Mouse (Mus musculus) liver, embryonic 13.5 days (tissue): Measurements from ENCODE around the gene Htr5b. TPM values are rescaled to one million over a fixed set of nuclear protein-coding genes. Genes with fewer than 3 reads are reported as not detected.

Experiments used
- ATAC-seq: fragments of 200-750 bp; cut with Nextera tagmentation; 2 replicates; pipeline ENCODE4 v1.8.0; 2017; ENCODE audit warnings: low read depth, mild to moderate bottlenecking, moderate number of reproducible peaks, moderate library complexity
- DNase-seq: peaks from one replicate; pipeline ENCODE4 v3.0.0; 2022
- H3K27ac ChIP-seq: fragments of 300-500 bp; sonication (generic); 2 replicates; pipeline ENCODE4 v1.5.1; 2015; ENCODE audit warnings: moderate library complexity, mild to moderate bottlenecking, inconsistent platforms
- H3K27me3 ChIP-seq: fragments of 300-500 bp; sonication (generic); 2 replicates; pipeline ENCODE4 v1.6.1; 2015; ENCODE audit warnings: mild to moderate bottlenecking, inconsistent platforms
- H3K36me3 ChIP-seq: fragments of 300-500 bp; sonication (generic); 2 replicates; pipeline ENCODE4 v1.6.1; 2015; ENCODE audit warnings: mild to moderate bottlenecking, inconsistent platforms
- H3K4me1 ChIP-seq: fragments of 300-500 bp; sonication (generic); replicated peaks from 2 replicates; pipeline ENCODE4 v1.6.1; 2015; ENCODE audit warnings: inconsistent platforms
- H3K4me2 ChIP-seq: fragments of 300-500 bp; sonication (generic); 2 replicates; pipeline ENCODE4 v1.6.1; 2015; ENCODE audit warnings: inconsistent platforms, mild to moderate bottlenecking, moderate library complexity
- H3K4me3 ChIP-seq: fragments of 300-500 bp; sonication (generic); replicated peaks from 2 replicates; pipeline ENCODE4 v1.5.1; 2015; ENCODE audit warnings: mild to moderate bottlenecking, inconsistent platforms
- H3K9ac ChIP-seq: fragments of 300-500 bp; sonication (generic); 2 replicates; pipeline ENCODE4 v1.6.1; 2015; ENCODE audit warnings: mild to moderate bottlenecking, inconsistent platforms
- H3K9me3 ChIP-seq: fragments of 300-500 bp; sonication (generic); replicated peaks from 2 replicates; pipeline ENCODE4 v1.6.1; 2016; ENCODE audit warnings: inconsistent platforms
- WGBS: fragments of 180-500 bp; shearing (Covaris S2); methylation state at CpG from one replicate; pipeline ENCODE4 v1.1.7; 2015; ENCODE audit not compliant: insufficient replicate concordance; 5-methylcytosine and 5-hydroxymethylcytosine counted together
- polyA plus RNA-seq: library from polyadenylated mRNA; unstranded; fragments of >200 nt; fragmentation: Nextera tagmentation; extraction: Ambion mirVana; gene quantifications from 2 replicates; pipeline ENCODE4 v1.2.1, GENCODE M21; 2015

Htr5b gene
- polyA plus RNA-seq, 1 experiment from 2014 or later = not detected

DNA sequence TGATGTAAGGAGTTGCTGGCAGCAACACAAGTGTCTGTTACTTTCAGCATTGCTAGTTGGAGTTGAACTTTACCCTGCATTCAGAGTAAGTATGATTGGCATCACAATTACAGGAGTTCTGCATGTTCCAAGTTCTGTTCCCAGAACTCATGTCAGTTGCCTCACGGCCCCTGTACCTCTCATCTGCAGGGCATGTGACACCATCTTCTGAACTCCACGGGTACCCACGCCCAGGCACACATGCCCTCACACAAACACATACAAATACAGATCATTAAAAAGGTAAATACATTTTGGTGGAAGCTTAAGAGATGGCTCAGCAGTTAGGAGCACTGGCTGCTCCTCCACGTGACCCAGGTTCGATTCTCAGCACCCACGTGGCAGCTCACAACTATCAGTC lies 41.5 kb downstream of the Htr5b start:
- no peaks in the 10 kb centered on the region for H3K27me3 ChIP-seq
- H3K4me3 ChIP-seq = no peak overlapping the region
- DNase-seq = no peak
- no peaks in the 10 kb centered on the region for H3K9me3 ChIP-seq
- 80% methylated on average over 6 of the region's 6 CpGs for WGBS
- no peaks in the 10 kb centered on the region for H3K4me1 ChIP-seq
- no peak overlapping the region for H3K9ac ChIP-seq
- H3K36me3 ChIP-seq = peaks cover 24% of the 10 kb centered on the region
- ATAC-seq = no peak
- H3K27ac ChIP-seq = no peak overlapping the region
- no peak overlapping the region for H3K4me2 ChIP-seq

DNA sequence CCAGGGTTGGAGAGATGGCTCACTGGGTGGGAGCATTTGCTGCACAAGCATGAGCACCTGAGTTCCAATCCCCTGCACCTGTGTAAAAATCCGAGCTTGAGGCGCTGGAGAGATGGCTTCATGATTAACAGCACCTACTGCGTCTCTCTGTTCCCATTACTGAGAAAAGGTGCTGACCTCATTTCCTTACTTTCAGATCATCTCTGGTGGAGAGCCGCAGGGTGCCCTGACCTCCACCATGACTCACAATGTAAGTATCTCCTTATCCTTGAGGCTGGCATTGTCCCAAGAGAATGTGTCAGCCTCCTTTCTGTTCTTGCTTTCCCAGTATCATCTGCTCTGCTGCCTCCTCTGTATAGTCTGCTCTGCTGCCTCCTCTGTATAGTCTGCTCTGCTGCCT lies 45.2 kb downstream of the Htr5b start:
- Histone ChIP-seq H3K27me3 (no peaks in the 10 kb centered on the region), H3K4me3 (no peak overlapping the region), H3K9me3 (no peaks in the 10 kb centered on the region), H3K4me2 (no peak overlapping the region), H3K9ac (no peak overlapping the region), H3K36me3 (peaks cover 50% of the 10 kb centered on the region), H3K4me1 (no peaks in the 10 kb centered on the region), H3K27ac (no peak overlapping the region)
- no peak for DNase-seq
- ATAC-seq = no peak
- 82% methylated on average over 4 of the region's 4 CpGs for WGBS

DNA sequence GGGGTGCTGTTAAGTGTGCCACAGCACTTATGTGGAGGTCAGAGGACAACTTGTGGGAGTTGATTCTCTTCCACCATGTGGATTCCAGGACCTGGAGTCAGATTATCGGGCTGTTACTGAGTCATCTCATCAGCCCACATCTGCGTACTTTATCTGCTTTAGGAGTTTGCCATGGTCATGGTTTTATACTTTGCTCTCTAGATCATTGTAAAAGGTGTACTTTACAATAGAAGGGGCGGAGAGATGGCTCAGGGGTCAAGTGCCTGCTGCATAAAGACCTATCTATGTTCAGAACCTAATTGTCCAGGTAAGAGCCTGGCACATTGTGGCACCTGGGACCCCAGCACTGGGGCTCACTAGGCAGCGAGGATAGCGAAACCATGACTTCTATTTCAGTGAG lies 48.9 kb downstream of the Htr5b start:
- Histone ChIP-seq H3K4me2 (no peak overlapping the region), H3K4me1 (no peaks in the 10 kb centered on the region), H3K36me3 (peaks cover 53% of the 10 kb centered on the region), H3K27ac (no peak overlapping the region), H3K9ac (no peak overlapping the region), H3K27me3 (no peaks in the 10 kb centered on the region), H3K4me3 (no peak overlapping the region), H3K9me3 (no peaks in the 10 kb centered on the region)
- ATAC-seq (no peak), DNase-seq (no peak)
- 80% methylated on average over 5 of the region's 5 CpGs for WGBS

DNA sequence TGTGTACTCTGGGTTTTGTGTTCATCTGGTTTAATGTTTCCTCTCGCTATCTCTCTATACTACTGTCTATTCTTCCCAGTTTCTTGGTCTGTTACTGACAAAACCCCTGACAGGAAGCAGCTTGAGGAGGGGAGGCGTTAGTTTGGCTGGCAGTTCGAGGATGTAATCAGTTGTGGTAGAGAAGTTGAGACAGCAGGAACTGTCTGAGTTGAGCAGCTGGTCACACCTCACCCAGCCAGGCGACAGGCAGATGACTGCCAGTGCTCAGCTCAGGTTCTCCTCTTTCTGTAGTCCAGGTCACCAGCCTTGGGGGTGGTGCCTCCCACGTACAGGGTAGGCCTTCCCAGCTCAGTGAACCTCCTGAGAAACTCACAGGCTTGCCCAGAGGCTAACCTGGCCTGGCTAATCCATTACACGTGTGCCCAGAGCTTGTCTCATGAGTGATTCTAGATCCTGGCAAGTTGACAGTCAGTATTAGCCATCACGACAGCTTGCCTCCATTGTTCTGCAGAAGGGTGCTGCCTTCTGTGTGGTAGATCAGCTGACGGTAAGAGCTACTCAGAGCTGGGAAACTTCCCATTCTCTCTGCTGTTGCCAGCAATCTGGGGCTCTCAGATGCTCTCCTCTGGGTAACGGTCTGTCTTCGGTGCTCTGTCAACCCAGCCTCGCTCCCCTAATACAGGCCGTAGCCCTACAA lies 49.8 kb downstream of the Htr5b start:
- ATAC-seq (peak; percentile 73), DNase-seq (no peak)
- no peak overlapping the region for H3K4me2 ChIP-seq
- no peak overlapping the region for H3K4me3 ChIP-seq
- no peaks in the 10 kb centered on the region for H3K9me3 ChIP-seq
- H3K36me3 ChIP-seq = peaks cover 53% of the 10 kb centered on the region
- H3K9ac ChIP-seq = no peak overlapping the region
- no peaks in the 10 kb centered on the region for H3K4me1 ChIP-seq
- H3K27ac ChIP-seq = no peak overlapping the region
- H3K27me3 ChIP-seq = no peaks in the 10 kb centered on the region
- 42% methylated on average over 12 of the region's 12 CpGs for WGBS

DNA sequence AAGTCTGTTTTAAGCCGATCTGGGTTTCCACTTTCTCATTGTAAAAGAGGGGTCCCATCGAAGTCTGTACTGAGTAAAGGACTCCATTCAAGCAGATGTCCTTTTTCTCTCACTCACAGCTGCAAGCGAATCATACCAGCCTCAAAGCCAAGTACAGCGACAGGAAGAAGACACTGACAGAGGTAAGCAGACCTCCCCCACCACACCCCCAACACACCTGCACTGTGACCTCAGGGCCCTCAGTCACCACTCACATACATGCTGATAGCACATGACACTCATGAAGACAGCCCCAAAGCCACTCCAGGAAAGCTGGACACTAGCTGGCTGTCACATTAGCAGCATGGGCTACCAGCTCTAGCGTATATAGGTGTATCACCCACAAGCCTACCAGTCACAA lies 50.5 kb downstream of the Htr5b start:
- no peaks in the 10 kb centered on the region for H3K9me3 ChIP-seq
- no peak overlapping the region for H3K27ac ChIP-seq
- no peaks in the 10 kb centered on the region for H3K4me1 ChIP-seq
- H3K4me2 ChIP-seq = no peak overlapping the region
- peaks cover 47% of the 10 kb centered on the region for H3K36me3 ChIP-seq
- DNase-seq (no peak), ATAC-seq (no peak)
- 75% methylated on average over 5 of the region's 5 CpGs for WGBS
- no peak overlapping the region for H3K4me3 ChIP-seq
- no peak overlapping the region for H3K9ac ChIP-seq
- H3K27me3 ChIP-seq = no peaks in the 10 kb centered on the region

DNA sequence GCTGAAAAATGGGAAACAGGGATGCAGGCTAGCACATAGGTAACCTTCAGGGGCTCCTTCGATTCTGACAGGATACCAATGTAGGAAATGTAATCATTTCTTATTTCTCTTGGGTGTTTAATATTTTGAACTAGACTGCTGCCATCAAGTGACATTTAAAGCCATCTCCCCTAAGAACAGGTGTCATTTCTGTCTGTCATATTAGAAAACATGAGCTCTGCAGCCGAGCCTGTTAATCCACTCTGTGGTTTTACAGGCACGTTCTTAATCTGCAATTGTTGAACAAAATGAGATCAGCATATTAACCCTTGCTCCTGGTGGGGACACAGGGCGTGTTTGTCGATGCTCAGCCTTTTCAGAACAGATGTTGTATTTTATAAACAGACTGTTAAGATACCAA lies 56.8 kb downstream of the Htr5b start:
- no peak overlapping the region for H3K4me3 ChIP-seq
- DNase-seq (no peak), ATAC-seq (no peak)
- H3K9ac ChIP-seq = no peak overlapping the region
- peaks cover 12% of the 10 kb centered on the region; the same call in 1 of the 2 replicates for H3K36me3 ChIP-seq
- 59% methylated on average over 5 of the region's 5 CpGs for whole genome bisulfite sequencing
- no peaks in the 10 kb centered on the region for H3K4me1 ChIP-seq
- no peak overlapping the region for H3K4me2 ChIP-seq
- no peak overlapping the region for H3K27ac ChIP-seq
- no peaks in the 10 kb centered on the region for H3K9me3 ChIP-seq
- no peaks in the 10 kb centered on the region for H3K27me3 ChIP-seq

DNA sequence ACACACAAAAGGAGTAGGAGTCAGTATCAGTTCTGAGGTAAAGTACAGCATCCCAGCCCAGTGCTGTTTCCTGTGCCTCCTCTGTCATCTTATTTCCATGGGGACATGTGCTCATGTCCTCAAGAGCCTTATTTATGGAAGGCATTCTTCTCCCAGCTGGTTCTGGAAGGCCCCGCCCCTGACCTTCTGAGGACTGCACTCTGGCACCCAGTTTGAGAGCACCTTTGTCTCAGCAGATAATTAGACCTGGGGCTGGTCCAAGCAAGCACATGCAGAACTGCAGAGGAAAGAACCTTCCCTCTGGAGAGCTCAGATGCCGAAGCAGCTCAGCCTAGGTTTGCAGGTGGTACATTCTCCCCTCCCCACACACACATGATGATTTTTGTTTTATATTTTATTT lies 60.0 kb downstream of the Htr5b start:
- no peak overlapping the region for H3K4me3 ChIP-seq
- H3K27ac ChIP-seq = no peak overlapping the region
- no peak overlapping the region for H3K4me2 ChIP-seq
- ATAC-seq (no peak), DNase-seq (no peak)
- no peaks in the 10 kb centered on the region for H3K27me3 ChIP-seq
- WGBS = 87% methylated on average over 2 of the region's 2 CpGs
- H3K9ac ChIP-seq = no peak overlapping the region
- H3K4me1 ChIP-seq = no peaks in the 10 kb centered on the region
- no peaks in the 10 kb centered on the region for H3K9me3 ChIP-seq
- H3K36me3 ChIP-seq = peaks cover 17% of the 10 kb centered on the region

DNA sequence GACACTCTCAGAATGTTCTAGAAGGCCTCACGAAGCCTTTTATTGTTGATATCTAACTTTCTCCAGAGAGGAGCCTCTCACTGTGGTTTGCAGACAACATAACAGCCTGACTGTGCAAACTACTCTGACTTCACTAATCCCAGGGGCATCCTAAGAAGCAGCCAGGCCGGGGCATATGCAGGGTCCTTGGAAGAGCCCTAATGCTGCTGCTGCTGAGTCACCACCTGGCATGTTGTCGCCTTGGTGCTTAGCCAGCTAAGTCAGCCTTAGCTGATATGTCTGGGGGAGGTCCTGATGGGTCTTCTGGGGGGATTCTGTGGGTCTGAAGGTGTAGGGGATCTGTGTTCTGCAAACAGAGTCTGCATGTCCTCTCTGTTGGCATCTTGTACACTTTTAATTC lies 62.0 kb downstream of the Htr5b start:
- ATAC-seq (no peak), DNase-seq (no peak)
- Histone ChIP-seq H3K36me3 (peaks cover 30% of the 10 kb centered on the region), H3K4me3 (no peak overlapping the region), H3K9ac (no peak overlapping the region), H3K27ac (no peak overlapping the region), H3K9me3 (no peaks in the 10 kb centered on the region), H3K27me3 (no peaks in the 10 kb centered on the region), H3K4me2 (no peak overlapping the region), H3K4me1 (no peaks in the 10 kb centered on the region)
- 79% methylated on average over 3 of the region's 3 CpGs for WGBS

DNA sequence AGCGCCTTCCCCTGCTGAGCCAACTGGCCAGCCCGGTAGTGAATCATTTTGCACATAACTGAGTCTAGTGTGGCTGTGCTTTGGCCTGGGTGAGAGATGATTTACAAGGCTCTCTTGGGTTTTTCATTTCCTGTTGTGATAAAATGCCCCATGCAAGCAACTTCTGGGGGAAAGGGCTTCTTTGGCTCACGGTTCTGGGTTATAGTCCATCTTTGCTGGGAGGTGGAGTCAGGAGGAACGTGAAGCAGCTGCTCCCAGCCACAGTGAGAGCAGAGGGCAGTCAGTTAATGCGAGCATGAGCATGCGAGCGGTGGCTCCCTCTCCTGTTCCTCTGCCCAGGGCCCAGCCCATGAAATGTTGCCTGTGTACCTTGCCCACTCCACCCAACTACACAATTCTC lies 64.5 kb downstream of the Htr5b start:
- Histone ChIP-seq H3K36me3 (peaks cover 25% of the 10 kb centered on the region), H3K4me3 (no peak overlapping the region), H3K4me2 (no peak overlapping the region), H3K27me3 (no peaks in the 10 kb centered on the region), H3K27ac (no peak overlapping the region), H3K4me1 (no peaks in the 10 kb centered on the region), H3K9me3 (no peaks in the 10 kb centered on the region), H3K9ac (no peak overlapping the region)
- DNase-seq (no peak), ATAC-seq (no peak)
- WGBS = 71% methylated on average over 7 of the region's 7 CpGs

DNA sequence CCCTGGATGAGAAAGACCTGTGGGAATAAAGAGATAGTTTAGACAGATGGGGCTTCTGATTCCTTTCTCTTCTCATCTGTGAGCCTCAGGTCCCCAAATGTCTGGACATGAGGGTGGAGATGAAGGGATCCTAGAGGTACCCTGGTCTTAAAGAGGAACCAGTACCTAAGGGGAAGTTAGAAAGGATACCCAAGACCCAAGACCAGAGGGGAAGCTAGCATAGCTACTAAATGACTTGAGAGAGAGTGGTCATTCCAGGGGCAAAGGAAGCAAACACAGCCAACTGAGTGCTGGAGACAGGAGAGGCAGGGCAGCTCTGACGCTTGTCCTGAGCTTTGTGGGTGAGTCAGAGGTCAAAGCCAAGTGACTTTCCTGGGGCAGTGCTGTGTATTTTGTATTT lies 65.6 kb downstream of the Htr5b start:
- Histone ChIP-seq H3K9me3 (no peaks in the 10 kb centered on the region), H3K36me3 (peaks cover 25% of the 10 kb centered on the region), H3K27ac (no peak overlapping the region), H3K9ac (no peak overlapping the region), H3K4me2 (no peak overlapping the region), H3K27me3 (no peaks in the 10 kb centered on the region), H3K4me1 (no peaks in the 10 kb centered on the region), H3K4me3 (no peak overlapping the region)
- 50% methylated on average over 1 of the region's 1 CpGs for WGBS
- no peak for ATAC-seq
- no peak for DNase-seq

DNA sequence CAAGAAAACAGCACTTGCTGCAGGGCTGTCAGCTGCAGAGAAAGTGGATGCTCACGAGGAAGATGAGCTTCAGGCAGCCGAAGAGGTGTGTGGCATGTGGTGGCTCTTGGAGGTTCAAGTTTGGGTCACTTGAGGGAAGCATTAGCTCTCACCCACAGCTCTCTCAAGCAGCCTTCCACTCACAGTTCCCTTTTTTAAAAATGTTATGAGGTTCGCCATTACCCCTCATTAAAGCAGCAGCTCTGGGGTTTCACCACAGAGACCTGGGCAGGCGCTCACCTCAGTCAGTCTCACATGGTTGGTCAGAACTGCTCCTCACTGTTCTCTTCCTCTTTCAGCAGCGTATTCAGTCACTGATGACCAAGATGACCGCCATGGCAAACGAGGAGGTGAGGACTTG lies 66.4 kb downstream of the Htr5b start:
- no peaks in the 10 kb centered on the region for H3K9me3 ChIP-seq
- no peak overlapping the region for H3K4me3 ChIP-seq
- H3K27ac ChIP-seq = no peak overlapping the region
- no peaks in the 10 kb centered on the region for H3K4me1 ChIP-seq
- no peak overlapping the region for H3K9ac ChIP-seq
- no peak for DNase-seq
- WGBS = 65% methylated on average over 7 of the region's 7 CpGs
- no peak for ATAC-seq
- H3K27me3 ChIP-seq = no peaks in the 10 kb centered on the region
- H3K36me3 ChIP-seq = peaks cover 22% of the 10 kb centered on the region
- H3K4me2 ChIP-seq = no peak overlapping the region

DNA sequence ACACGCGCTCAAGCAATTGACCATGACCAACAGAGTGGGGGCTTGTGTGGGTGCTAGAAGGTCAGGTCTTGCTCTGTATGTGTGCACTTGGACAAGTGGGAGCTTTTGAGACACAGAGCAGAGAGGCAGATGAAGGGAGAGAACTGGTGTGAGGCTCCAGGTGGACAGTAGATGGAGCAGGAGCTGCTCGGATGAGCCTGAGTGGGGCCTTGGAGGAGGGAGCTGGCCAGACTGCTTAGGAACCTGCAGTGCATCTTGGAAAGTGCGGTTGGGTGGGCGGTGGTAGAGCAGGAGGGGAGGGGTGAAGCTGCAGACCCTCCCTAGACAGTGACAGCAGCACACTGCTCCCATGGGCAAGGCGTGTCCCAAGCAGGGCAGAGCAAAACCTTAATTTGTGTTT lies 68.2 kb downstream of the Htr5b start:
- Histone ChIP-seq H3K4me1 (no peaks in the 10 kb centered on the region), H3K36me3 (peaks cover 22% of the 10 kb centered on the region), H3K9ac (no peak overlapping the region), H3K27me3 (no peaks in the 10 kb centered on the region), H3K27ac (no peak overlapping the region), H3K4me2 (no peak overlapping the region), H3K4me3 (no peak overlapping the region), H3K9me3 (no peaks in the 10 kb centered on the region)
- DNase-seq = no peak
- no peak for ATAC-seq
- WGBS = 66% methylated on average over 6 of the region's 6 CpGs
